Mouse (Mus musculus): ENCODE results near the gene Mki67.

- TF ChIP-seq POLR2A (IDR thresholded peaks at IDR 0.05; ENCODE audit: control insufficient read depth, low read depth, low read length) (no peak), CTCF (IDR thresholded peaks at IDR 0.05; ENCODE audit: control insufficient read depth, insufficient read depth, insufficient replicate concordance, low read depth, low read length) (no peak)
Observed at GRCm38 (mm10) chr7:135736581-135736886, 20.4 kb upstream of the Mki67 start.

Data from testis, adult 2 months (tissue).